Mouse (Mus musculus) spleen, adult 2 months (tissue): ENCODE results near the gene Pin1. TPM values are rescaled to one million over a fixed set of nuclear protein-coding genes. Genes with fewer than 3 reads are reported as not detected.
A peak's percentile ranks its signal among the peaks of the same experiment; 100 is the strongest.

Experiments used
- DNase-seq, 2 experiments: peaks; one replicate each; pipeline versions ENCODE4 v3.0.0 to v3.0.0-alpha.2; 2012 to 2021; ENCODE audit warnings: low spot score in 2 of 2, low read depth in 1 of 2
- H3K27ac ChIP-seq: fragments of 200-500 bp; 2 replicates; pipeline ENCODE4 v1.5.1; 2012; ENCODE audit warnings: low read length, inconsistent platforms; ENCODE audit not compliant: insufficient read depth
- H3K27me3 ChIP-seq: fragments of 200-500 bp; 2 replicates; pipeline ENCODE4 v1.6.1; 2012; ENCODE audit warnings: mild to moderate bottlenecking, moderate library complexity, low read length, inconsistent platforms; ENCODE audit not compliant: control insufficient read depth, insufficient read depth
- H3K36me3 ChIP-seq: fragments of 200-500 bp; 2 replicates; pipeline ENCODE4 v1.6.1; 2012; ENCODE audit warnings: mild to moderate bottlenecking, low read length, inconsistent platforms; ENCODE audit not compliant: control insufficient read depth, insufficient read depth
- H3K4me1 ChIP-seq: fragments of 200-500 bp; 2 replicates; pipeline ENCODE4 v1.6.1; 2011; ENCODE audit warnings: inconsistent platforms; ENCODE audit not compliant: control insufficient read depth, insufficient read depth, insufficient read length
- H3K4me3 ChIP-seq: fragments of 200-500 bp; 2 replicates; pipeline ENCODE4 v1.5.1; 2011; ENCODE audit warnings: mild to moderate bottlenecking, inconsistent platforms; ENCODE audit not compliant: insufficient read depth, insufficient read length; ENCODE audit errors: extremely low read depth
- CTCF ChIP-seq: fragments of 200-500 bp; IDR thresholded peaks from 2 replicates; pipeline ENCODE4 v1.5.1; 2011; ENCODE audit warnings: mild to moderate bottlenecking, inconsistent platforms; ENCODE audit not compliant: insufficient read depth, insufficient read length, insufficient replicate concordance; ENCODE audit errors: extremely low read depth
- POLR2A ChIP-seq: fragments of 200-500 bp; IDR thresholded peaks from 2 replicates; pipeline ENCODE4 v1.6.1; 2011; ENCODE audit warnings: low read depth, low read length, inconsistent platforms
- WGBS: fragments of 180-500 bp; shearing (Covaris S2); methylation state at CpG from one replicate; pipeline ENCODE4 v1.1.7; 2018; 5-methylcytosine and 5-hydroxymethylcytosine counted together
- polyA plus RNA-seq: library from polyadenylated mRNA; depleted of rRNA; stranded (reverse); fragments of >200 nt; gene quantifications from 2 replicates; pipeline ENCODE4 v1.2.3, GENCODE M21; 2012

The Pin1 gene
- polyA plus RNA-seq, 1 experiment, result 11.3 TPM

- peaks cover 14% of the 10 kb centered on the region for H3K36me3 ChIP-seq
- WGBS, result 98% methylated on average over 3 of the region's 3 CpGs
- no peak overlapping the region for H3K4me3 ChIP-seq
Measured at GRCm38 (mm10) chr9:20653859-20654258, 2.0 kb downstream of the Pin1 start.

GRCm38 (mm10) chr9:20657546-20657945 is 5.7 kb downstream of the Pin1 start:
- no peak for TF ChIP-seq CTCF
- TF ChIP-seq POLR2A, result no peak
- H3K27me3 ChIP-seq, result no peaks in the 10 kb centered on the region
- WGBS, result 86% methylated on average over 3 of the region's 3 CpGs
- H3K4me1 ChIP-seq, result peaks cover 2% of the 10 kb centered on the region; the same call in 1 of the 2 replicates
- no peak overlapping the region for H3K27ac ChIP-seq
- peaks cover 26% of the 10 kb centered on the region for H3K36me3 ChIP-seq
- DNase-seq, result no peak
- no peak overlapping the region for H3K4me3 ChIP-seq

More at GRCm38 (mm10) chr9:20653859-20654258, 2.0 kb downstream of the Pin1 start:
- DNase-seq, result no peak
- Histone ChIP-seq H3K4me1 (peaks cover 7% of the 10 kb centered on the region; the same call in 1 of the 2 replicates), H3K27ac (no peak overlapping the region), H3K27me3 (no peaks in the 10 kb centered on the region)
- no peak for TF ChIP-seq POLR2A

- Histone ChIP-seq H3K36me3 (peaks cover 27% of the 10 kb centered on the region), H3K27ac (no peak overlapping the region), H3K27me3 (no peaks in the 10 kb centered on the region), H3K4me1 (no peaks in the 10 kb centered on the region), H3K4me3 (no peak overlapping the region)
- TF ChIP-seq POLR2A (no peak), CTCF (peak; percentile 91)
- peak in 1 of 2 experiments; percentile 51 for DNase-seq
- 67% methylated on average over 3 of the region's 3 CpGs for WGBS
Measured at GRCm38 (mm10) chr9:20662325-20662724, 10.4 kb downstream of the Pin1 start.

GRCm38 (mm10) chr9:20662874-20663273 is 11.0 kb downstream of the Pin1 start:
- no peak for DNase-seq
- no peak for TF ChIP-seq POLR2A
- TF ChIP-seq CTCF, result no peak
- H3K36me3 ChIP-seq, result peaks cover 25% of the 10 kb centered on the region
- no peak overlapping the region for H3K4me3 ChIP-seq
- 98% methylated on average over 8 of the region's 8 CpGs for WGBS
- no peak overlapping the region for H3K27ac ChIP-seq
- no peaks in the 10 kb centered on the region for H3K27me3 ChIP-seq
- H3K4me1 ChIP-seq, result no peaks in the 10 kb centered on the region

- DNase-seq, result no peak
- TF ChIP-seq POLR2A (no peak), CTCF (no peak)
- Histone ChIP-seq H3K27me3 (no peaks in the 10 kb centered on the region), H3K4me1 (no peaks in the 10 kb centered on the region), H3K4me3 (no peak overlapping the region), H3K27ac (no peak overlapping the region), H3K36me3 (peaks cover 25% of the 10 kb centered on the region)
- 97% methylated on average over 2 of the region's 2 CpGs for WGBS
Measured at GRCm38 (mm10) chr9:20663956-20664355, 12.1 kb downstream of the Pin1 start.

GRCm38 (mm10) chr9:20664366-20664765 is 12.5 kb downstream of the Pin1 start:
- WGBS, result 92% methylated on average over 2 of the region's 2 CpGs
- Histone ChIP-seq H3K36me3 (peaks cover 22% of the 10 kb centered on the region), H3K4me1 (no peaks in the 10 kb centered on the region), H3K27me3 (no peaks in the 10 kb centered on the region), H3K27ac (no peak overlapping the region), H3K4me3 (no peak overlapping the region)
- TF ChIP-seq CTCF, result no peak
- TF ChIP-seq POLR2A, result no peak
- no peak for DNase-seq

GRCm38 (mm10) chr9:20664982-20665637 is 13.2 kb downstream of the Pin1 start:
- TF ChIP-seq POLR2A (no peak), CTCF (no peak)
- Histone ChIP-seq H3K27ac (no peak overlapping the region), H3K4me3 (no peak overlapping the region), H3K4me1 (no peaks in the 10 kb centered on the region), H3K27me3 (no peaks in the 10 kb centered on the region), H3K36me3 (peaks cover 21% of the 10 kb centered on the region)
- DNase-seq, result no peak
- 91% methylated on average over 5 of the region's 5 CpGs for WGBS
